Mouse (Mus musculus): ENCODE data around the gene Ttc24. TPM values are rescaled to one million over a fixed set of nuclear protein-coding genes. Genes with fewer than 3 reads are reported as not detected.

The Ttc24 gene
- total and polyA plus RNA-seq, 3 experiments = not detected

- dilution Hi-C loops (cut with MboI; ENCODE audit: extremely low pct_ligation_motif_present, extremely low pct_unique_long_range_greater_than_20kb, low sequenced_read_pairs) = no loop called here
- peaks cover 0 to 8% of the 10 kb centered on the region in 2 experiments; a peak in 1 of 4 replicates for H3K4me1 ChIP-seq (ENCODE audit: control insufficient read depth in 1 of 2, insufficient read depth in 2 of 2)
- DNase-seq (ENCODE audit: extremely low read depth) = no peak
- H3K36me3 ChIP-seq (replicated peaks in 1 of 2; ENCODE audit: control insufficient read depth in 1 of 2, insufficient read depth in 1 of 2, low read length in 1 of 2) = peaks cover 61 to 94% of the 10 kb centered on the region in 2 experiments
- no peak overlapping the region for H3K4me2 ChIP-seq (ENCODE audit: insufficient read depth, low read depth, poor library complexity, severe bottlenecking)
- no peak overlapping the region for H3K4me3 ChIP-seq (replicated peaks in 1 of 3; ENCODE audit: low read depth in 2 of 3, low read length in 2 of 3, poor library complexity in 1 of 3)
- H3K27ac ChIP-seq (ENCODE audit: insufficient read depth, low read depth) = no peak overlapping the region
- H3K27me3 ChIP-seq (replicated peaks) = no peaks in the 10 kb centered on the region
- H3K9ac ChIP-seq (ENCODE audit: insufficient read depth, low read depth) = no peak overlapping the region
- H3K9me3 ChIP-seq (replicated peaks; ENCODE audit: low read length) = no peaks in the 10 kb centered on the region
- in situ Hi-C loops (cut with MboI; ENCODE audit: low pct_ligation_motif_present, low pct_unique_long_range_greater_than_20kb, low sequenced_read_pairs) = no loop called here
- H3K79me2 ChIP-seq (replicated peaks; ENCODE audit: control insufficient read depth, extremely low read depth, insufficient read depth, poor library complexity, severe bottlenecking) = no peaks in the 10 kb centered on the region
- TF ChIP-seq USF1 (IDR thresholded peaks at IDR 0.05; ENCODE audit: low read depth, low read length) = no peak
- no peak for TF ChIP-seq POLR2AphosphoS2 (IDR thresholded peaks at IDR 0.05; ENCODE audit: low read depth, low read length)
- TF ChIP-seq USF2 (conservative IDR thresholded peaks at IDR 0.05; ENCODE audit: low read depth, low read length) = no peak
- no peak for TF ChIP-seq ZC3H11A (IDR thresholded peaks at IDR 0.05; ENCODE audit: low read depth, low read length)
- TF ChIP-seq MEF2A (IDR thresholded peaks at IDR 0.05; ENCODE audit: borderline replicate concordance, low read depth, low read length) = no peak
- no peak for TF ChIP-seq MAFK (IDR thresholded peaks at IDR 0.05; ENCODE audit: insufficient replicate concordance, low read length)
- TF ChIP-seq JUN (IDR thresholded peaks at IDR 0.05; ENCODE audit: insufficient read depth, low read depth, low read length) = no peak
Measured at GRCm38 (mm10) chr3:88102196-88102595, 24.1 kb upstream of the Ttc24 start.

GRCm38 (mm10) chr3:88101736-88102135 is 23.6 kb upstream of the Ttc24 start:
- in situ Hi-C loops (cut with MboI; ENCODE audit: low pct_ligation_motif_present, low pct_unique_long_range_greater_than_20kb, low sequenced_read_pairs) (no loop called here), dilution Hi-C loops (cut with MboI; ENCODE audit: extremely low pct_ligation_motif_present, extremely low pct_unique_long_range_greater_than_20kb, low sequenced_read_pairs) (no loop called here)
- H3K4me2 ChIP-seq (ENCODE audit: insufficient read depth, low read depth, poor library complexity, severe bottlenecking) = no peak overlapping the region
- DNase-seq (ENCODE audit: extremely low read depth) = no peak
- H3K9ac ChIP-seq (ENCODE audit: insufficient read depth, low read depth) = no peak overlapping the region
- peaks cover 0 to 13% of the 10 kb centered on the region in 2 experiments; a peak in 1 of 4 replicates for H3K4me1 ChIP-seq (ENCODE audit: control insufficient read depth in 1 of 2, insufficient read depth in 2 of 2)
- no peak for TF ChIP-seq RAD21 (IDR thresholded peaks at IDR 0.05; ENCODE audit: low read depth, low read length)
- no peak for TF ChIP-seq EP300 (IDR thresholded peaks at IDR 0.05; ENCODE audit: low read length)
- TF ChIP-seq NRF1 (IDR thresholded peaks at IDR 0.05; ENCODE audit: low read depth, low read length) = no peak
- TF ChIP-seq POLR2A (IDR thresholded peaks at IDR 0.05; ENCODE audit: low read depth, low read length) = no peak
- TF ChIP-seq BHLHE40 (IDR thresholded peaks at IDR 0.05; ENCODE audit: low read depth, low read length) = no peak
- no peak for TF ChIP-seq ZNF384 (IDR thresholded peaks at IDR 0.05; ENCODE audit: low read depth, low read length)
- TF ChIP-seq USF2 (conservative IDR thresholded peaks at IDR 0.05; ENCODE audit: low read depth, low read length) = no peak
- TF ChIP-seq ETS1 (conservative IDR thresholded peaks at IDR 0.05; ENCODE audit: low read depth, low read length) = no peak
- TF ChIP-seq TBP (conservative IDR thresholded peaks at IDR 0.05; ENCODE audit: low read depth, low read length) = no peak
- TF ChIP-seq CHD1 (IDR thresholded peaks at IDR 0.05; ENCODE audit: low read depth, low read length) = no peak
- TF ChIP-seq ZMIZ1 (IDR thresholded peaks at IDR 0.05; ENCODE audit: low read depth, low read length) = no peak
- no peak for TF ChIP-seq CHD2 (IDR thresholded peaks at IDR 0.05; ENCODE audit: low read length)
- TF ChIP-seq IRF4 (IDR thresholded peaks at IDR 0.05; ENCODE audit: low read depth, low read length) = no peak
- TF ChIP-seq USF1 (IDR thresholded peaks at IDR 0.05; ENCODE audit: low read depth, low read length) = no peak
- TF ChIP-seq CTCF (conservative IDR thresholded peaks at IDR 0.05 in 1 of 2, IDR thresholded peaks at IDR 0.05 in 1 of 2; ENCODE audit: low read depth in 2 of 2, low read length in 2 of 2) = no peak
- TF ChIP-seq PAX5 (IDR thresholded peaks at IDR 0.05; ENCODE audit: low read length) = no peak
- no peak for TF ChIP-seq JUN (IDR thresholded peaks at IDR 0.05; ENCODE audit: insufficient read depth, low read depth, low read length)
- no peak for TF ChIP-seq SIN3A (IDR thresholded peaks at IDR 0.05; ENCODE audit: low read length)
- TF ChIP-seq MYC (IDR thresholded peaks at IDR 0.05; ENCODE audit: low read depth, low read length) = no peak
- no peaks in the 10 kb centered on the region for H3K79me2 ChIP-seq (replicated peaks; ENCODE audit: control insufficient read depth, extremely low read depth, insufficient read depth, poor library complexity, severe bottlenecking)
- no peaks in the 10 kb centered on the region for H3K27me3 ChIP-seq (replicated peaks)
- no peak overlapping the region for H3K4me3 ChIP-seq (replicated peaks in 1 of 3; ENCODE audit: low read depth in 2 of 3, low read length in 2 of 3, poor library complexity in 1 of 3)
- H3K27ac ChIP-seq (ENCODE audit: insufficient read depth, low read depth) = no peak overlapping the region
- no peaks in the 10 kb centered on the region for H3K9me3 ChIP-seq (replicated peaks; ENCODE audit: low read length)
- peaks cover 63 to 94% of the 10 kb centered on the region in 2 experiments for H3K36me3 ChIP-seq (replicated peaks in 1 of 2; ENCODE audit: control insufficient read depth in 1 of 2, insufficient read depth in 1 of 2, low read length in 1 of 2)

All from CH12.LX (cell line).